Mouse (Mus musculus) macrophage (primary cell): ENCODE measurements around the gene Rd3. TPM values are rescaled to one million over a fixed set of nuclear protein-coding genes. Genes with fewer than 3 reads are reported as not detected.

Experiments
- H3K27ac ChIP-seq: fragments of 350-480 bp; formaldehyde crosslinking; 2 replicates; pipeline ENCODE4 v1.9.0; 2021
- H3K36me3 ChIP-seq: fragments of 350-480 bp; formaldehyde crosslinking; 2 replicates; pipeline ENCODE4 v1.9.0; 2021; ENCODE audit errors: inconsistent target
- H3K4me3 ChIP-seq: fragments of 350-480 bp; formaldehyde crosslinking; 2 replicates; pipeline ENCODE4 v1.9.0; 2021; ENCODE audit errors: inconsistent target
- H3K79me2 ChIP-seq: fragments of 350-480 bp; formaldehyde crosslinking; 2 replicates; pipeline ENCODE4 v1.9.0; 2021; ENCODE audit errors: inconsistent target
- WGBS: methylation state at CpG from one replicate; pipeline ENCODE4 v1.1.7; 2026; ENCODE audit warnings: inconsistent platforms; ENCODE audit not compliant: missing documents; 5-methylcytosine and 5-hydroxymethylcytosine counted together
- polyA plus RNA-seq: library from polyadenylated mRNA; stranded (reverse); fragments of 250-400 nt; gene quantifications from 3 replicates; pipeline ENCODE4 v1.2.4, GENCODE M21; 2018; ENCODE audit warnings: inconsistent platforms

Rd3 gene
- polyA plus RNA-seq, 1 experiment from 2014 or later = 0.23 TPM

DNA sequence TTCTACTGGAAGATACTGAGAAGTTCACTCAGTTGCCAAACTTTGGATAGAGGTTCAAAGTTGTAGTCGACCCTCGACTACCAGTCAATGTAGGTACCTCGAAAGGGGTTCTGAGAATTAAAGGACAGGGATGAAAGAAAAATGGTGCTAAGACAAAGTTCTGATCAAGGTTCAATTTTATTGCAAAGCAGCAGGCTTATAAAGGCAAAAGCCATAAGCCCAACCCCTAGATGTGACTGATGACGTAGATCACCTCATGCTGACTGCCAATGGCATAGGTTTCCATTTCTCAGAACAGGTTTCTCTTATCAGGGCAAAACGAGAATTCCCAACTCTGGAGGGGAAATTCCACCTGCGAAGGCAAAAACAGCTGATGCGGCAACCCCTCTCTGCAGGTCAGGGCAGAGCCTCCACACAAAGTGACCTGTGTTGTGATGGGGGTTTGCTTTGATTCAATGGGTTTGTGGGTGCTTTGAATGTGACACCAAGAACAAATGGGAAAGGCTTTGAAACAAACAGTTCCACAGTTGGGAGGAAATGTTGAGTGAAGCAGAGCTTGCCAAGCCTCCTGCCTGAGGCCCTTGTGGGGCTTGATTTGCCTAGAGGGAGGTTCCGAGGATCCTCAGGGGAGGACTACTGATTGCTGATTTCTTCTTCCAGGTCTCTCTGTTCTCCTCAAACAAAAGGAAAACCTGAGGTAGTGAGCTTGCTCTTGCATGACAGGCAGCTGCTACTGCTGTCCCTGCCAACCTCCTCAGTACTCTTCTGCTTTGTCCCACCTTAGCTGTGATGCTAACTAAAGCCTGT lies 9.7 kb downstream of the Rd3 start:
- Histone ChIP-seq H3K4me3 (no peak overlapping the region), H3K36me3 (no peaks in the 10 kb centered on the region), H3K27ac (no peak overlapping the region), H3K79me2 (no peaks in the 10 kb centered on the region)
- WGBS = 87% methylated on average over 8 of the region's 8 CpGs

DNA sequence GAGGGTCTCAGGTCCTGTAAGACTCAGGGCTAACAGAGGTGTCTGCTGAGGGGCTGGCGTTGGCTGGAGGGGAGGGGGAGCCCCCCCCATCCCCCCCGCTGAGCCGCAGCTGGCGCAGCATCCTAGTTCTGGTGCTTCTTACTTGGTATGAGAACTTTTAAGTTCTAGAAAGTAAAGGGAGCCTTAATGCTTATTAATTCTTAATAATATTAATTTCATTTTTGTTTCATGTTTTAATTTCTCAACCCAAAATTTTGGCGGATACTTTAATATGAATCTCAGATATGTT lies 10.3 kb downstream of the Rd3 start:
- Histone ChIP-seq H3K27ac (no peak overlapping the region), H3K79me2 (no peaks in the 10 kb centered on the region), H3K4me3 (no peak overlapping the region), H3K36me3 (no peaks in the 10 kb centered on the region)
- 72% methylated on average over 5 of the region's 5 CpGs for WGBS

DNA sequence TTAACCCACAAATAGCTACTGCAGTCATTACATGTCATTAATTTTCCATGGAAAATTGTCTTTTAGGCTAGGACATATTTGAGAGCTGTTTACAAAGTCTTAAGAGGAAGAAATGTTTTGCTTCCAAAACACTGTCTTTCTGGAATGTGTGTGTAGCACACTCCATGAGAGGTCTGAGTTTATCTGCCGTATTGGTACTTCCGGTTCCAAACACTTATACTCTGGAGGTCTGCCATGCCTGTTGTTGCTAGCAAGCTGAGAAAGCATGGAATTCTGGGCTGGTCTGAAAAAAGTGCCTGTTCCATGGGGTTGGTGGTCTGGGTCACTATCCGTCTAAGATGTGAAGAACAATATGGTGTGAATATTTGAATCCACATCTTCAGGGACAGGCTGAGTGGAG lies 11.5 kb downstream of the Rd3 start:
- H3K79me2 ChIP-seq = no peaks in the 10 kb centered on the region
- 97% methylated on average over 3 of the region's 3 CpGs for whole genome bisulfite sequencing

DNA sequence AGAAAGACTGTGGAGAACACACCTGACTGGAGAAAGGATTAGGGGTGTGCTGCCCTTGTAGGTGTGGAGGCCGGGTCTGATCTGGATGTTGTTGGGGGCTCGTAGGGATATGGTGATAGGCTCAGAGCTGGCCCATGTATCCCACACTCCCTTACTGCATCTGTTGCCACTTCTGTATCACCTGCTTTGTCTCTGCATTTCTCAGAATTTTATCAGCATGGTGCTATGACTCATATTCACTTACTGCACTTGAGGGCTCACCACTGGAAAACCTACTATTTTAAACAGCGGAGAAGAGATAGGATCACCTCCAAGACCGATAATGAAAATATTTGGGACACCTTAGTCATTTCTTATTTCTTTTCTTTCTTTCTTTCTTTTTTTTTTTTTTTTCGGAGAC lies 11.9 kb downstream of the Rd3 start:
- Histone ChIP-seq H3K27ac (no peak overlapping the region), H3K4me3 (peak overlapping the region; percentile 77; the same call in 1 of the 2 replicates), H3K36me3 (no peaks in the 10 kb centered on the region), H3K79me2 (no peaks in the 10 kb centered on the region)
- 94% methylated on average over 5 of the region's 5 CpGs for WGBS

More for the DNA sequence above, 11.5 kb downstream of the Rd3 start:
- Histone ChIP-seq H3K36me3 (no peaks in the 10 kb centered on the region), H3K27ac (no peak overlapping the region), H3K4me3 (no peak overlapping the region)

DNA sequence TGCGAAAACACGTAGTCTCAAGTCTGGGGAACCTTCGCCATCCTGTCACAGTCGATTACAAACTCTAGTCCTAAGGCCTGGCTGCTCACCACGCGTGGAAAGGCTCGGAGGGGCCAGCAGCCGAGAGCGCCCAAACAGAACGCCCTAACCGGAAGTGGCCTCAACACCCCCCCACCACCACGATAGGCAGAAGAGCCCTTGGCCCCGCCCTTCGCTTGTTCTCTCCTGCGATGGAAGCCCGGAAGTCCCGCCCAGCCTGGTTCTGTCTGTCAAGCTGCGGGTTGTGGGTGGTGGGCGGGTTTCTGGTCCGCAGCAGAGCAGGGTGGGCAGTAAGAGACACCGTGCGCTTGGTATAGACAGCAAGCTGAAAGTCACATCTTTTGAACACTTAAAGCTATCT lies 12.8 kb downstream of the Rd3 start:
- peak overlapping the region; percentile 70 for H3K27ac ChIP-seq
- 1% methylated on average over 21 of the region's 22 CpGs for whole genome bisulfite sequencing

DNA sequence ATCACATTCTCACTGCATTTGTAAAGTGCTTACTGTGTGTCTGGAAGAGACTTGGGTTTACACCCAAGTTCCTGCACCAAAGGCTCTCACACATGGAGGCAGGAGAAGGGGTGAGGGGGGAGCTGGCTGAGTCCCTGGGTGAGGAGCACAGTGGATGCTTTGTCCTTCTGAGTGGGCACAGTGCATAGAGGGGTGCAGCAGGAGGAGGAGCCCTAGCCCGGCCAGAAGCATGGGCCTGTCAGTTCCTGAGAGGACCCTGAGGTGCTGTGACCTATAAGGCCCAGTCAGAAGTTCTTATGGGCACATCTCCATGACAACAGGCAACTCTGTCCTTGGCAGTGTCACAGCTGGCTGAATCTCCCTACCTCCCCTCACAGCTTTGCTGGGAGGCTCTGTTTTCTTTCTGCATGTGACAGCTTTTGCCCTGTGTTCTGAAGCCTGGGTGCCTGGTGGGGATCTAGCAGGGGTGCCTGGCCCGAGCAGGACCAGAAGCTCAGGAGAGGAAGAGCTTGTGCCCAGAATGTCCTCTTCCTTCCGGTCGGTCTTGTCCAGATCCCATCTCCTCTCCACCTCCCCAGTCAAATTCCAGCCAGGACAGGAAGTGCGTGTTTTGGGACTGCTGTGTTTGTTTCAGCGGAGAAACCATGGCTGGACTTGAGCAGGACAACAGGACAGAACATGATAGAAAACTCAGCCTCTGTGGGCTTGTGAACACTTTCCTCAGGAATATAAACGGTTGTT lies 15.0 kb downstream of the Rd3 start:
- no peaks in the 10 kb centered on the region for H3K36me3 ChIP-seq
- WGBS = 88% methylated on average over 7 of the region's 7 CpGs
- H3K79me2 ChIP-seq = no peaks in the 10 kb centered on the region
- H3K4me3 ChIP-seq = no peak overlapping the region
- no peak overlapping the region for H3K27ac ChIP-seq

More for the DNA sequence above, 12.8 kb downstream of the Rd3 start:
- Histone ChIP-seq H3K36me3 (no peaks in the 10 kb centered on the region), H3K79me2 (no peaks in the 10 kb centered on the region), H3K4me3 (peak overlapping the region; percentile 77)

DNA sequence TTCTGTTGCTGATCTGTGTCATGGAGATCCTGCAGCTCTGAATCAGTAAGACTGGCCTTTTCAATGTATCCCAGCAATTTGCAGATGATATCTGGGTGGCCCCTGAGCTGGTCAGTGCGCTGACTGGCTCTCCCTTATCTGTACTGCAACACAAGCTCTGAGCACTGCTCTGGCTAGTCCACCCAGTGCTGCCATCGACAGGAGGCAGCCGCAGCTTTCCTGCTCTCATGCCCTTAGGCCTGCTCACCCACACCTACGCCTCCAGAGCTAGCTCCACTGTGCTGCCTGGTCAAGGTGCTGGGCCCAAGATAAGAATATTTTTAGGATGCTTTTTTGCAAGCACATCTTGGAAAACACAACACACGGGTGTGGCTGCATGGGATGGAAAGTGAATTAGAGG lies 17.3 kb downstream of the Rd3 start:
- Histone ChIP-seq H3K27ac (no peak overlapping the region), H3K79me2 (no peaks in the 10 kb centered on the region), H3K36me3 (peaks cover 7% of the 10 kb centered on the region; the same call in 1 of the 2 replicates), H3K4me3 (no peak overlapping the region)
- WGBS = 86% methylated on average over 5 of the region's 5 CpGs

DNA sequence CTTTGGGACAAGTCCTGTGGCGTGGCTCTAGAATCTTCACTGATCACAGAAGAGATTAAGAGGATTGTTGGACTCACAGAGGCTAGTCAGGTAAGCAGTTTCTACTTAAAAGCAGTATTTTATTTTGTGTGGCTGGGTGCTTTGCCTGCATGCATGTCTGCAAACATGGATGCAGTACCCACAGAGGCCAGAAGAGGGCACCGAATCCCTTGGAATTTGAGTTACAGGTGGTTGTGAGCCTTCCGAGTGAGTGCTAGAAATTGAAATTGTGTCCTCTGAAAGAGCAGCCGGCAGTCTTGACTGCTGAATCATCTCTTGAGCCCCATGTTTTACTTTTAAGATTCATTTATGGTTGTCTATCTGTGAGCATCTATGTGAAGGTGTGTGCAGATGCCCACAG lies 18.3 kb downstream of the Rd3 start:
- WGBS = 75% methylated on average over 4 of the region's 4 CpGs
- Histone ChIP-seq H3K36me3 (peaks cover 18% of the 10 kb centered on the region; the same call in 1 of the 2 replicates), H3K4me3 (no peak overlapping the region), H3K79me2 (no peaks in the 10 kb centered on the region), H3K27ac (no peak overlapping the region)

DNA sequence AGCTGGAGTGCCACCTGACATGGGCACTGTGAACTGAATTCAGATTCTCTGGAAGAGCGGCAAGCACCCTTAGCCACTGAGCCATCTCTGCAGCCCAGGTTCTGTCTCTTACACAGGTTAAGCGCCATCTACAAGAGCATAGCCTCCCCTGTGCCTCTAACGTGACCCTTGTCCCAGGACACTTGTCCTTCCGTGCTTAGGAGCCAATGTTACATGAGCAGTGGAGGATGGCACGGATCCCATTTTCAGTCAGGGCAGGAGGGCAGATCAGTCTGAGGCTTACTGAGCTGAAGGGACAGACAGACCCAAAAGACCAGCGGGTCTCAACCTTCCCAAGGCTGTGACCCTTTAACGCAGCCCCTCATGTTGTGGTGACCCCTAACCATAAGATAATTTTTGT lies 18.7 kb downstream of the Rd3 start:
- Histone ChIP-seq H3K27ac (no peak overlapping the region), H3K36me3 (peaks cover 22% of the 10 kb centered on the region; the same call in 1 of the 2 replicates), H3K4me3 (no peak overlapping the region), H3K79me2 (no peaks in the 10 kb centered on the region)
- WGBS = 92% methylated on average over 7 of the region's 7 CpGs

DNA sequence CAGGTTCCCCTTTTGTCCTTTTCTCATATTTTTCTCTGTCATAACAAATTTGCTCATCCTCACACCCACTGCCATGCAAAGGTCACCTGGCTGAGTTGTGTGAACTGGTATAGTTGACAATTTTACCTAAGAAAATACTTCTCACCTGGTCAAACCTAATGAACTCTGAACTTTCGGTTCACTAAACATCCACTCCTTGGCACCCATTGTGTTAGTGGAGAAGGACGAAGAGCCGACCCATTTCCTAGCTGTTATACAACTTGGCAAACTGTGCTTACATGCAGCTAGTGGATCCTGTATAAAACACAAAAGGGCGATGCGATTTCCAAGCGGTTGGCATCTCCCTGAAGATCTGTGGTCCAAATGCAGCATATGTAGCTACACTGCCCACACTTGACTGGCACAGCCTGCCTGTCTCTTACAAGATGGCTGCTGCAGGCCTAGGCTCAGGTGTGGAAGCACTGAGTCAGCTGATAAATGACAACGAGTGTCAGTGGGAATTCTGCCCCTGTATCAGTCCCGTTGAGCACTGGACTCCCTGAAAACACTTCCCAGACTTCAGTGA lies 19.5 kb downstream of the Rd3 start:
- Histone ChIP-seq H3K27ac (no peak overlapping the region), H3K36me3 (peaks cover 25% of the 10 kb centered on the region; the same call in 1 of the 2 replicates), H3K4me3 (no peak overlapping the region), H3K79me2 (no peaks in the 10 kb centered on the region)
- 92% methylated on average over 8 of the region's 8 CpGs for WGBS

DNA sequence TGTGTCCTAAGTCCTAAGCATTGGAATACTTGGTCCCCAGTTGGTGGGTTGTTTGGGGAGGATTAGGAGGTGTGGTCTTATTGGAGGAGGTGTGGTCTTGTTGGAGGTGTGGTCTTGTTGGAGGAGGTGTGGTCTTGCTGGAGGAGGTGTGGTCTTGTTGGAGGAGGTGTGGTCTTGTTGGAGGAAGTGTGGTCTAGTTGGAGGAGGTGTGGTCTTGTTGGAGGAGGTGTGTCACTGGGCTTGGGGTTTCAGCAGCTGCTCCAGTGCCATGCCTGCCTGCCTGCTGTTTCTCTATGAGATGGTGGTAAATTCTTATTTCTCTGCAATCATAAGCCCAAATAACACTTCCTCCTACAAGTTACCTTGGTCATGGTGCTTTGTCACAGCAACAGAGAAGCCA lies 21.9 kb downstream of the Rd3 start:
- Histone ChIP-seq H3K36me3 (peaks cover 25% of the 10 kb centered on the region; the same call in 1 of the 2 replicates), H3K79me2 (no peaks in the 10 kb centered on the region), H3K27ac (no peak overlapping the region), H3K4me3 (no peak overlapping the region)

Other genes with a start within 250 kb of the Rd3 start
- gene Nek2, start 155.9 kb upstream of the Rd3 start, polyA plus RNA-seq = 0.39 to 3.5 TPM (median 2.4 TPM) in 3 replicates
- 29.5 to 46.7 TPM (median 43.8 TPM) in 3 replicates for gene Slc30a1, start 70.6 kb upstream of the Rd3 start, polyA plus RNA-seq
- gene Traf5, start 115.2 kb downstream of the Rd3 start, polyA plus RNA-seq = 8.7 to 19.3 TPM (median 11.1 TPM) in 3 replicates
- 10.4 to 14.7 TPM (median 12.5 TPM) in 3 replicates for gene Rcor3, start 160.7 kb downstream of the Rd3 start, polyA plus RNA-seq
- not detected in 3 replicates for gene Kcnh1, start 213.4 kb downstream of the Rd3 start, polyA plus RNA-seq